Mouse (Mus musculus): ENCODE results near the gene Abtb2. TPM values are rescaled to one million over a fixed set of nuclear protein-coding genes. Genes with fewer than 3 reads are reported as not detected.

Abtb2 gene
- polyA plus RNA-seq, 1 experiment = 4.2 TPM

- H3K4me1 ChIP-seq (ENCODE audit: control insufficient read depth, insufficient read depth, low read length) = no peaks in the 10 kb centered on the region
- TF ChIP-seq POLR2A (IDR thresholded peaks at IDR 0.05; ENCODE audit: insufficient read depth, low read length) (no peak), CTCF (IDR thresholded peaks at IDR 0.05; ENCODE audit: low read depth, low read length) (no peak), EP300 (IDR thresholded peaks at IDR 0.05; ENCODE audit: insufficient read depth, low read depth, low read length) (no peak)
Observed at GRCm38 (mm10) chr2:103678433-103678832, 112.3 kb downstream of the Abtb2 start.

DNA sequence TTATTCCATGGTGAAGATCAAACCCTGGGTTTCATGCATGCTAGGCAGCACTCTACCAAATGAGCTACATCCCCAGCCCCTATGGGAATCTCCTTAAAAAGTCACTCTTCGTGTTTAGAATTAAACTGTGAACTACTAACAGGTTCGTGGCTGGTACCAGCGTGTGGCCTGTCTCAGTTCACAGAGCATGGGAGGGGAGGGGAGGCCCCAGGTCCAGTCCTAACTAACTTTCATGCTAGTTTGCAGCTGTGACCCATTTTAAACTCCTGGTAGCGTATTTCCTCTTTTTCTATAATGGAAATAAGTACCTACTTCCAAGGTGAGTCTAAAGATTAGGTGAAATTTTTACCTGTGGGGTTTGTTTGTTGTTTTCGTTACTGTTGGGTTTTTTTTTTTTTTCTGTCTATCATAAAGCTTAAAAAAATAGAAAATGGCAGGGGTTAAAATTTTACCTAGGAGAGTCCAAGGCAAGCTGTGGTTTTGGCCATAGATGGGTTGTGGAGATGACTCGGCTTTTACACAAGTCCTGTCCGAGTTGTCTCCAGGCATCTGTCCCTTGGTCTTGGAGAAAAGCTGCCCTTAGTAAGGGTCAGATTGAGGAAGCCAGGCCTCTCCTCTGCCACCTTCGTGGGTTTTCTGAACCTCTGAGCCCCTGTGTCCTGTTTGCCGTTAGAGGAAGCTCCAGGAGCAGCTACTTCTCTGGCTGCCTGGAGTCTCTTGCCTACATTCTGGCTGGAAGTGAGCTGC is 114.4 kb downstream of the Abtb2 start:
- Histone ChIP-seq H3K9me3 (replicated peaks; ENCODE audit: control insufficient read depth, insufficient read depth, low read length, poor library complexity, severe bottlenecking) (no peaks in the 10 kb centered on the region), H3K4me1 (ENCODE audit: control insufficient read depth, insufficient read depth, low read length) (no peaks in the 10 kb centered on the region), H3K9ac (ENCODE audit: low read depth, poor library complexity, severe bottlenecking) (no peak overlapping the region), H3K36me3 (ENCODE audit: control insufficient read depth, insufficient read depth, low read length, poor library complexity, severe bottlenecking) (no peaks in the 10 kb centered on the region), H3K4me3 (ENCODE audit: low read depth, low read length) (no peak overlapping the region), H3K27me3 (ENCODE audit: control insufficient read depth, insufficient read depth, low read length, poor library complexity, severe bottlenecking) (no peaks in the 10 kb centered on the region), H3K27ac (ENCODE audit: insufficient read depth, low read length) (no peak overlapping the region)
- no peak for TF ChIP-seq EP300 (IDR thresholded peaks at IDR 0.05; ENCODE audit: insufficient read depth, low read depth, low read length)
- TF ChIP-seq POLR2A (IDR thresholded peaks at IDR 0.05; ENCODE audit: insufficient read depth, low read length) = no peak
- no peak for TF ChIP-seq CTCF (IDR thresholded peaks at IDR 0.05; ENCODE audit: low read depth, low read length)

More at GRCm38 (mm10) chr2:103678433-103678832, 112.3 kb downstream of the Abtb2 start:
- H3K4me3 ChIP-seq (ENCODE audit: low read depth, low read length) = no peak overlapping the region
- H3K36me3 ChIP-seq (ENCODE audit: control insufficient read depth, insufficient read depth, low read length, poor library complexity, severe bottlenecking) = no peaks in the 10 kb centered on the region
- no peak overlapping the region for H3K27ac ChIP-seq (ENCODE audit: insufficient read depth, low read length)
- H3K9ac ChIP-seq (ENCODE audit: low read depth, poor library complexity, severe bottlenecking) = no peak overlapping the region
- H3K27me3 ChIP-seq (ENCODE audit: control insufficient read depth, insufficient read depth, low read length, poor library complexity, severe bottlenecking) = no peaks in the 10 kb centered on the region
- H3K9me3 ChIP-seq (replicated peaks; ENCODE audit: control insufficient read depth, insufficient read depth, low read length, poor library complexity, severe bottlenecking) = no peaks in the 10 kb centered on the region

GRCm38 (mm10) chr2:103681149-103681548 is 115.0 kb downstream of the Abtb2 start:
- no peak overlapping the region for H3K4me3 ChIP-seq (ENCODE audit: low read depth, low read length)
- no peaks in the 10 kb centered on the region for H3K27me3 ChIP-seq (ENCODE audit: control insufficient read depth, insufficient read depth, low read length, poor library complexity, severe bottlenecking)
- H3K9ac ChIP-seq (ENCODE audit: low read depth, poor library complexity, severe bottlenecking) = no peak overlapping the region
- no peaks in the 10 kb centered on the region for H3K4me1 ChIP-seq (ENCODE audit: control insufficient read depth, insufficient read depth, low read length)
- H3K9me3 ChIP-seq (replicated peaks; ENCODE audit: control insufficient read depth, insufficient read depth, low read length, poor library complexity, severe bottlenecking) = no peaks in the 10 kb centered on the region
- no peaks in the 10 kb centered on the region for H3K36me3 ChIP-seq (ENCODE audit: control insufficient read depth, insufficient read depth, low read length, poor library complexity, severe bottlenecking)
- no peak for TF ChIP-seq CTCF (IDR thresholded peaks at IDR 0.05; ENCODE audit: low read depth, low read length)
- TF ChIP-seq EP300 (IDR thresholded peaks at IDR 0.05; ENCODE audit: insufficient read depth, low read depth, low read length) = no peak
- no peak for TF ChIP-seq POLR2A (IDR thresholded peaks at IDR 0.05; ENCODE audit: insufficient read depth, low read length)
- no peak overlapping the region for H3K27ac ChIP-seq (ENCODE audit: insufficient read depth, low read length)

DNA sequence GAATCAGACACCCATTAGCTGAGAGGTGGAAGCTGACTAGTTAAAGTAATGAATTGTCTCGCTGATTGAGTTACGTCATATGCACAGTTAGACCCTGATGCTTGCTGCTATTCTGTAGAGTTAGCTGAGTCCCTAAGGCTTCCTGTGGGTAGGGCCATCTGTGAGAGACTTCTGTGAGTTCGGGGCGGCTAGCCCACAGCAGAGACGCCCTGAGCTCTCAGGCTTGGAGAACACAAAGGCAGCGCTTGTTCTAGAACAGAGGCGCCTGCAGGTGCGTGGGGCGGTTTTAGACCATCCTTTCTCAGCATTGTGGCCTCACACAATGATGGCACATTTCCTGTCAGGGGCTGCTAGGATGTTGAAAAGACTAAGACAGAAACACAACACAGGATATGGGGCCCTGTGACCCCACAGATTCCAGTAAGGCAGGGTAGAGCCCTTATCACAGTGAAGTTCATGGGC is 116.2 kb downstream of the Abtb2 start:
- Histone ChIP-seq H3K27ac (ENCODE audit: insufficient read depth, low read length) (no peak overlapping the region), H3K4me1 (ENCODE audit: control insufficient read depth, insufficient read depth, low read length) (no peaks in the 10 kb centered on the region), H3K4me3 (ENCODE audit: low read depth, low read length) (no peak overlapping the region), H3K9ac (ENCODE audit: low read depth, poor library complexity, severe bottlenecking) (no peak overlapping the region), H3K27me3 (ENCODE audit: control insufficient read depth, insufficient read depth, low read length, poor library complexity, severe bottlenecking) (no peaks in the 10 kb centered on the region), H3K36me3 (ENCODE audit: control insufficient read depth, insufficient read depth, low read length, poor library complexity, severe bottlenecking) (no peaks in the 10 kb centered on the region), H3K9me3 (replicated peaks; ENCODE audit: control insufficient read depth, insufficient read depth, low read length, poor library complexity, severe bottlenecking) (no peaks in the 10 kb centered on the region)
- no peak for TF ChIP-seq CTCF (IDR thresholded peaks at IDR 0.05; ENCODE audit: low read depth, low read length)
- TF ChIP-seq EP300 (IDR thresholded peaks at IDR 0.05; ENCODE audit: insufficient read depth, low read depth, low read length) = no peak

DNA sequence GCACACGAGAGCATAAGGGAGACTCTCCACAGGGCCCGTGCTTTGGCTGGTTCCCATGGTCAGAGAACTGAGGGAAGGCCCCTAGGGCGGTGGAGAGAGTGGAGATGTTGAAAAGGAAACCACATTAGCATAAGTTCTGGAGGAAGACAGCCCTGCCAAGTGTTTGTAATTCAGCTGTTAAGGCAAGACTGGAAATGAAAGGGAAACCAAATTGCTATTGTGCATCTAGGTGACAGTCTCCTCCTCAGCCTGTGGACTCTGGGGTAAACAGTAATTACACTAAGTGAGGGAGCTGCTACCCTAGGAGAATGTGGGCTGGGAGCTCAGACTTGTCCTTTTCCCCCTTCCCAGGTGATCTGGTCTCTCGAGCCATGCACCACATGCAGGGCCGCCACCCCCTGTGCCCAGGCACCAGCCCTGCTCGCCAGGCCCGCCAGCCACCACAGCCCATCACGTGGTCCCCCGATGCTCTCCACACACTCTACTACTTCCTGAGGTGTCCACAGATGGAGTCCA is 116.9 kb downstream of the Abtb2 start:
- H3K27me3 ChIP-seq (ENCODE audit: control insufficient read depth, insufficient read depth, low read length, poor library complexity, severe bottlenecking) = no peaks in the 10 kb centered on the region
- no peaks in the 10 kb centered on the region for H3K4me1 ChIP-seq (ENCODE audit: control insufficient read depth, insufficient read depth, low read length)
- no peak overlapping the region for H3K9ac ChIP-seq (ENCODE audit: low read depth, poor library complexity, severe bottlenecking)
- TF ChIP-seq EP300 (IDR thresholded peaks at IDR 0.05; ENCODE audit: insufficient read depth, low read depth, low read length) (no peak), POLR2A (IDR thresholded peaks at IDR 0.05; ENCODE audit: insufficient read depth, low read length) (no peak), CTCF (IDR thresholded peaks at IDR 0.05; ENCODE audit: low read depth, low read length) (no peak)
- H3K36me3 ChIP-seq (ENCODE audit: control insufficient read depth, insufficient read depth, low read length, poor library complexity, severe bottlenecking) = no peaks in the 10 kb centered on the region
- no peaks in the 10 kb centered on the region for H3K9me3 ChIP-seq (replicated peaks; ENCODE audit: control insufficient read depth, insufficient read depth, low read length, poor library complexity, severe bottlenecking)
- no peak overlapping the region for H3K4me3 ChIP-seq (ENCODE audit: low read depth, low read length)
- no peak overlapping the region for H3K27ac ChIP-seq (ENCODE audit: insufficient read depth, low read length)

DNA sequence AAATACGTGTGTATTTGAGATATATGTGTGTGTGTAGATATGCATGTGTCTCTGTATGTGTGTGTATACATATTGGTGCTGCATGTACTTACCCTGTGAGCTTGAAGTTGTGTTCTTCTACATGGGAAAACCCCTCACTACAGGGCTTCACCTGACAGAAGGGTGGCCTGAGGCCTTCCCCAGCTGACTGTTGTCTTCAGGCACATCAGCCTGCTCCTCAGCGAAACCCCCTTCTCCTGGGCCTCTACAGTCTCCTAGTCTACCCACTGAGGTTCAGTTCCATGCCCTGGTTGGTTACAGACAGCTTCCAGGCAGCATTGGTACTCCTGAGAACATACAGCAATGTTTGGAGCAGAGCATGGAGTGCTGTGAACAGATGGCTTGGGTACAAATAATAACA is 118.3 kb downstream of the Abtb2 start:
- Histone ChIP-seq H3K27ac (ENCODE audit: insufficient read depth, low read length) (no peak overlapping the region), H3K4me1 (ENCODE audit: control insufficient read depth, insufficient read depth, low read length) (no peaks in the 10 kb centered on the region), H3K36me3 (ENCODE audit: control insufficient read depth, insufficient read depth, low read length, poor library complexity, severe bottlenecking) (no peaks in the 10 kb centered on the region)

More for the DNA sequence above, 118.3 kb downstream of the Abtb2 start:
- H3K27me3 ChIP-seq (ENCODE audit: control insufficient read depth, insufficient read depth, low read length, poor library complexity, severe bottlenecking) = no peaks in the 10 kb centered on the region
- no peak overlapping the region for H3K4me3 ChIP-seq (ENCODE audit: low read depth, low read length)
- no peaks in the 10 kb centered on the region for H3K9me3 ChIP-seq (replicated peaks; ENCODE audit: control insufficient read depth, insufficient read depth, low read length, poor library complexity, severe bottlenecking)
- TF ChIP-seq EP300 (IDR thresholded peaks at IDR 0.05; ENCODE audit: insufficient read depth, low read depth, low read length) = no peak
- TF ChIP-seq POLR2A (IDR thresholded peaks at IDR 0.05; ENCODE audit: insufficient read depth, low read length) = no peak
- no peak for TF ChIP-seq CTCF (IDR thresholded peaks at IDR 0.05; ENCODE audit: low read depth, low read length)
- no peak overlapping the region for H3K9ac ChIP-seq (ENCODE audit: low read depth, poor library complexity, severe bottlenecking)
